Mouse (Mus musculus): ENCODE measurements around the gene Otub2. TPM values are rescaled to one million over a fixed set of nuclear protein-coding genes. Genes with fewer than 3 reads are reported as not detected.
A peak's percentile ranks its signal among the peaks of the same experiment; 100 is the strongest.

Gene Otub2
- polyA plus RNA-seq, 1 experiment from 2014 or later: 8.2 TPM

DNA sequence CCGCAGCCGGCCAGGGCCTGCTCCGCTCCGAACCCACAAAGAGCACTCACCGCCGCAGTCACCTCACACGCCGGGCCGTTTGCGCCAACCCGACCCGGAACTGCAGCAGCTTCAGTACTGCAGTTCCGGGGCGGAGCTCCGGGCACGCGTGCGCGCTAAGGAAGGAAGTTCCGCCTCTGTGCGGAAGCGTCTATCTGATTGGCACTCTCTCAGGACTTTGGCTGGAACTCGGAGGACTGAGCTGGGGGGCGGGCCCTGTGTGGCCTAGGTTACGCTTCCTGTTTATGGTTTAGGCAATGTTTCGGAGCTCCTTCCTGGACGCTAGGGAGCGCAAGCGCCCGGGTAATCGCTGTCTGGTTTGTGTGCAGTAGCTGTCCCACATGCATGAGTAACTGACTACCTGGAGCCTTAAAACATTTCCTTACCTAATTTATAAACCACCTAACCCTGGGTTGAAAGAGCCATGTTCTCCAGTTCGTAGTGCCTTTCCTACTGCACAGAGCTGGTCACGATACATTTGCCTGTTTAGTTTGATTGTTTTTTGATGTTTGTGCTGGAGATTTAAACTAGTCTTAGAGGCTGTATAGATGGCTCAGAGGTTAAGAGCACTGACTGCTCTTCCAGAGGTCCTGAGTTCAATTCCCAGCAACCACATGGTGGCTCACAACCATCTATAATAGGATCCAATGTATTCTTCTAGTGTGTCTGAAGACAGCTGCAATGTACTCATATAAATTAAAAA, 37.4 kb downstream of the Otub2 start, which contains the start of gene Ddx24:
Gene Ddx24, minus strand, starts transcription at position 102 of the 742 bp plus-strand sequence.
- Histone ChIP-seq H3K9ac (replicated peaks) (peak within 1 kb of the TSS; percentile 93), H3K27me3 (ENCODE audit: insufficient read depth, low read length) (no peaks in the 10 kb centered on the region), H3K36me3 (replicated peaks; ENCODE audit: insufficient read depth, low read length) (peaks cover 18% of the 10 kb centered on the region), H3K4me1 (ENCODE audit: insufficient read depth) (peaks cover 22% of the 10 kb centered on the region), H3K4me2 (ENCODE audit: low read depth, low read length) (peak within 1 kb of the TSS; percentile 82), H3K4me3 (ENCODE audit: low read depth, low read length) (peak within 1 kb of the TSS; percentile 94), H3K27ac (ENCODE audit: low read depth) (peak within 1 kb of the TSS; percentile 82), H3K9me3 (ENCODE audit: low read length) (no peaks in the 10 kb centered on the region)
- TF ChIP-seq EP300 (IDR thresholded peaks at IDR 0.05; ENCODE audit: low read depth) (peak; percentile 64; the same call in 1 of the 2 replicates), CTCF (IDR thresholded peaks at IDR 0.05; ENCODE audit: low read depth) (peak; percentile 95)
- ATAC-seq (peak; percentile 100), DNase-seq (peak; percentile 98)
- 1% methylated on average over 33 of the region's 33 CpGs for WGBS (ENCODE audit: insufficient replicate concordance)

GRCm38 (mm10) chr12:103426710-103427109, 38.2 kb downstream of the Otub2 start:
- DNase-seq (no peak), ATAC-seq (no peak)
- TF ChIP-seq CTCF (IDR thresholded peaks at IDR 0.05; ENCODE audit: low read depth) (0 out of 2 replicates have a peak, but pooled peaks have one; percentile 8), EP300 (IDR thresholded peaks at IDR 0.05; ENCODE audit: low read depth) (no peak)
- Histone ChIP-seq H3K4me2 (ENCODE audit: low read depth, low read length) (no peak overlapping the region), H3K4me3 (ENCODE audit: low read depth, low read length) (no peak overlapping the region), H3K4me1 (ENCODE audit: insufficient read depth) (peaks cover 19% of the 10 kb centered on the region), H3K36me3 (replicated peaks; ENCODE audit: insufficient read depth, low read length) (peaks cover 15% of the 10 kb centered on the region), H3K9me3 (ENCODE audit: low read length) (no peaks in the 10 kb centered on the region), H3K27me3 (ENCODE audit: insufficient read depth, low read length) (no peaks in the 10 kb centered on the region), H3K9ac (replicated peaks) (no peak overlapping the region), H3K27ac (ENCODE audit: low read depth) (no peak overlapping the region)
- WGBS (ENCODE audit: insufficient replicate concordance): 83% methylated on average over 7 of the region's 7 CpGs

DNA sequence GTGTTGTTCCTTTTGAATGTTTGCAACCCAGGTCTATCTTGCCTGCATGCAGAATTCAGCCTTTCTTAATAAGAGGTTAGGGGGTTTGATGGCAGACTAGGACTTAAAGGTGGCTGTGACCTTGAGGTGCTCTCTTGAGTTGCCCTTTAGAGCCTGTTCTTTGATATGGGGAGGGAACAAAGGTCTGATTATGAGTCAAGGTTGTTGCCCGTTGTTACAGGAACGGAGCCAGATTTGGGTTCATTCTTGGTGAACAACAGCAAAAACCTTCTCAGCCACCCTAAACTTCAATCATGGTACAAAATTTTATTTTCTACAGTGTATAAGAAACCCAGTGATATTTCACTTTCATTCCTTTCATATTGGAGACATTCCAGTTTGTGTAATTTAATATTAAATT, 44.9 kb downstream of the Otub2 start:
- 73% methylated on average over 2 of the region's 2 CpGs for WGBS (ENCODE audit: insufficient replicate concordance)
- TF ChIP-seq CTCF (IDR thresholded peaks at IDR 0.05; ENCODE audit: low read depth) (no peak), EP300 (IDR thresholded peaks at IDR 0.05; ENCODE audit: low read depth) (no peak)
- DNase-seq (no peak), ATAC-seq (no peak)
- Histone ChIP-seq H3K27ac (ENCODE audit: low read depth) (peak overlapping the region; percentile 36; the same call in 1 of the 2 replicates), H3K27me3 (ENCODE audit: insufficient read depth, low read length) (no peaks in the 10 kb centered on the region), H3K4me3 (ENCODE audit: low read depth, low read length) (no peak overlapping the region), H3K4me2 (ENCODE audit: low read depth, low read length) (no peak overlapping the region), H3K36me3 (replicated peaks; ENCODE audit: insufficient read depth, low read length) (0 out of 2 replicates have a peak, but pooled peaks cover 4% of the 10 kb centered on the region), H3K4me1 (ENCODE audit: insufficient read depth) (peaks cover 5% of the 10 kb centered on the region; the same call in 1 of the 2 replicates), H3K9me3 (ENCODE audit: low read length) (no peaks in the 10 kb centered on the region), H3K9ac (replicated peaks) (no peak overlapping the region)

DNA sequence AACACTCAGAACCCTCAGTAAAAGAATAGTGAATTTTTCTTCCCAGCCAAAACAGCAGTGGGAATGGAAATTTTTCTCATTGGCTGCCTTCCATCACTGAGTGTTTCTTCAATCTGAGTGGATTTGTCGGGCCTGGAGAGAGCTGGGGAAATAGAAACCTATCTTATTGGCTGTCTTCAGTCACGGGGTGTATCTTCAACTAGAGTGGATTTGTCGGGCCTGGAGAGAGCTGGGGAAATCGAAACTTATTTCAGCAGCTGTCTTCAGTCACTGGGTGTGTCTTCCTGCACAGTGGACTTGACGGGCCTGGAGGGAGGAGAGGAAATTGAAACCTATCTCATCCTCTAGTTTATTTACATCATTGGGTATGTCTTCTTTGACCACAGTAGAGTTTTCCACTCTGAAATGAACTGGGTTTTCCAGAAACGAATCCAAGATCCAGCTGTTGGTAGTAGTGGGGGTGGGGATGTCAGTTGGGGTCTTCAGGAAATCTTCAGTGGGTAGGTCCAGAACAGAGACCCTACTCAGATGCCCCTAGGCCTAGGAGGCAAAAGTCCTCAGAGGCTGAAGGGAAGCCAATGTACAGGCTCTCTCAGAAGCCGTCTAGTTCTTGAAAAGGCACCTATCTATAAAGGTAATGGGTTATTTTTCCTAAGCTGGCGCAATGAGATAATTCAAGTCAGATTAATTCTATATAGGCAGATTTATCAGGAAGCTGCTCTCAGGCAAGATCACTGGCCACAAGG, 45.7 kb downstream of the Otub2 start, which contains the start of gene Ifi27:
Gene Ifi27, plus strand, starts transcription at position 226 of the 746 bp plus-strand sequence.
- peaks cover 5% of the 10 kb centered on the region; the same call in 1 of the 2 replicates for H3K4me1 ChIP-seq (ENCODE audit: insufficient read depth)
- H3K9ac ChIP-seq (replicated peaks): peak within 1 kb of the TSS; percentile 28
- peak; percentile 58 for DNase-seq
- peak; percentile 100 for ATAC-seq
- peak within 1 kb of the TSS; percentile 78 for H3K27ac ChIP-seq (ENCODE audit: low read depth)
- 0 out of 2 replicates have a peak, but pooled peaks cover 5% of the 10 kb centered on the region for H3K36me3 ChIP-seq (replicated peaks; ENCODE audit: insufficient read depth, low read length)
- H3K27me3 ChIP-seq (ENCODE audit: insufficient read depth, low read length): no peaks in the 10 kb centered on the region
- TF ChIP-seq CTCF (IDR thresholded peaks at IDR 0.05; ENCODE audit: low read depth) (no peak), EP300 (IDR thresholded peaks at IDR 0.05; ENCODE audit: low read depth) (no peak)
- peak within 1 kb of the TSS; percentile 31 for H3K4me3 ChIP-seq (ENCODE audit: low read depth, low read length)
- H3K4me2 ChIP-seq (ENCODE audit: low read depth, low read length): peak within 1 kb of the TSS; percentile 62
- WGBS (ENCODE audit: insufficient replicate concordance): 42% methylated on average over 8 of the region's 8 CpGs
- H3K9me3 ChIP-seq (ENCODE audit: low read length): no peaks in the 10 kb centered on the region

- no peaks in the 10 kb centered on the region for H3K27me3 ChIP-seq (ENCODE audit: insufficient read depth, low read length)
- peak overlapping the region; percentile 62 for H3K4me2 ChIP-seq (ENCODE audit: low read depth, low read length)
- peaks cover 5% of the 10 kb centered on the region; the same call in 1 of the 2 replicates for H3K4me1 ChIP-seq (ENCODE audit: insufficient read depth)
- DNase-seq (no peak), ATAC-seq (no peak)
- TF ChIP-seq EP300 (IDR thresholded peaks at IDR 0.05; ENCODE audit: low read depth): no peak
- no peak for TF ChIP-seq CTCF (IDR thresholded peaks at IDR 0.05; ENCODE audit: low read depth)
- no peak overlapping the region for H3K4me3 ChIP-seq (ENCODE audit: low read depth, low read length)
- H3K36me3 ChIP-seq (replicated peaks; ENCODE audit: insufficient read depth, low read length): peaks cover 7% of the 10 kb centered on the region; the same call in 1 of the 2 replicates
- H3K27ac ChIP-seq (ENCODE audit: low read depth): peak overlapping the region; percentile 78
- H3K9ac ChIP-seq (replicated peaks): peak overlapping the region; percentile 28
- no peaks in the 10 kb centered on the region for H3K9me3 ChIP-seq (ENCODE audit: low read length)
These were observed 46.4 kb downstream of the Otub2 start for GRCm38 (mm10) chr12:103434861-103435260.

GRCm38 (mm10) chr12:103437601-103438000, 49.1 kb downstream of the Otub2 start:
- Histone ChIP-seq H3K9me3 (ENCODE audit: low read length) (no peaks in the 10 kb centered on the region), H3K4me1 (ENCODE audit: insufficient read depth) (peaks cover 5% of the 10 kb centered on the region; the same call in 1 of the 2 replicates), H3K4me2 (ENCODE audit: low read depth, low read length) (no peak overlapping the region), H3K36me3 (replicated peaks; ENCODE audit: insufficient read depth, low read length) (peaks cover 9% of the 10 kb centered on the region; the same call in 1 of the 2 replicates), H3K4me3 (ENCODE audit: low read depth, low read length) (no peak overlapping the region), H3K27me3 (ENCODE audit: insufficient read depth, low read length) (no peaks in the 10 kb centered on the region), H3K9ac (replicated peaks) (no peak overlapping the region), H3K27ac (ENCODE audit: low read depth) (no peak overlapping the region)
- TF ChIP-seq CTCF (IDR thresholded peaks at IDR 0.05; ENCODE audit: low read depth) (no peak), EP300 (IDR thresholded peaks at IDR 0.05; ENCODE audit: low read depth) (no peak)
- DNase-seq (no peak), ATAC-seq (no peak)
- WGBS (ENCODE audit: insufficient replicate concordance): 78% methylated on average over 1 of the region's 1 CpGs
